Mouse (Mus musculus) heart, adult 2 months (tissue): ENCODE measurements at regions not wholly inside any gene's neighbourhood (a gene's known extent, or its start where the extent isn't known, plus 50 kb on each side); places are given as distances from the start of the nearest gene placed in this dataset.

Source experiments
- CTCF ChIP-seq: fragments of 200-600 bp; IDR thresholded peaks from 2 replicates; pipeline ENCODE4 v1.8.1; 2022; ENCODE audit warnings: antibody characterized with exemption, mild to moderate bottlenecking, moderate library complexity
- EP300 ChIP-seq: fragments of 200-500 bp; IDR thresholded peaks from 2 replicates; pipeline ENCODE4 v1.6.1; 2011; ENCODE audit warnings: low read depth, low read length, control low read depth; ENCODE audit not compliant: insufficient read depth
- POLR2A ChIP-seq: fragments of 200-500 bp; IDR thresholded peaks from 2 replicates; pipeline ENCODE4 v1.6.1; 2011; ENCODE audit warnings: mild to moderate bottlenecking, low read depth, low read length, control low read depth; ENCODE audit not compliant: insufficient read depth

DNA sequence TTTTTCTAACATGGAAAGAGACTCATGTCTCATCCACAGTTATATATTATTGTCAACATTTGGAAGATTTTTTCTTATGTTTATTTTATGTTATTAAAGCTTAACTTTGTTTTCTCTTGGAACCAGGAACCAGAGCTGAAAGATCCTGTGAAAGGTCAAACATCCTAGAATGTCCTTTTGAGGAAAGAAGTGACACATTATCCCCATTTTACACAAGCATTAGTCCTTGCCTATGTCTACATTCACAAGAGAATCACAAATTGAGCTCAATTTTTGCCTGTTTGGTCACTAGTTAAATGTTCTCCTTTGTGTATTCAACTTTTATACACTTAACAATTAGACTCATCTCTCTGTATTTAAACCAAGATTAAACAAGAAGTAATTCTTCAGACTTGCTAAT lies 126.0 kb upstream of the Col3a1 start:
- TF ChIP-seq CTCF (no peak), EP300 (no peak), POLR2A (no peak)
